15 mouse cellular contexts compared by ENCODE assay signal in genomic region chr6:50549051-50549450, GRCm38 (mm10).
"Had no signal": no experiment of that assay in that cellular context is flagged by ENCODE, and none has a peak within 500 bp of the region (broad histone marks: within the 10 kb centered on the region; RNA-seq: fewer than 3 reads in every experiment).

No protein-coding gene starts in this region.

- H3K9ac ChIP-seq: liver, embryonic 15.5 days; neural tube, embryonic 15.5 days; stomach, embryonic 15.5 days had no signal

- H3K4me2 ChIP-seq: liver, embryonic 11.5 days; liver, embryonic 15.5 days; neural tube, embryonic 15.5 days; stomach, embryonic 15.5 days had no signal

- H3K27me3 ChIP-seq: neural tube, embryonic 15.5 days; stomach, embryonic 15.5 days had no signal

- H3K9me3 ChIP-seq: limb, embryonic 10.5 days; liver, embryonic 15.5 days; midbrain, embryonic 10.5 days; neural tube, embryonic 15.5 days; stomach, embryonic 15.5 days had no signal

- H3K4me3 ChIP-seq: limb, embryonic 10.5 days; liver, embryonic 15.5 days; midbrain, embryonic 10.5 days; myocyte; neural tube, embryonic 15.5 days; stomach, embryonic 15.5 days had no signal

- DNase-seq: kidney, adult 2 months; kidney, postnatal 25 days; lung, adult 2 months; lung, postnatal 10 days; lung, postnatal 4 days; midbrain, embryonic 14.5 days; thymus, adult 18-20 months; thymus, postnatal 14 days had no signal

- H3K4me1 ChIP-seq: stomach, embryonic 15.5 days had no signal

- H3K36me3 ChIP-seq: limb, embryonic 10.5 days; liver, embryonic 15.5 days; midbrain, embryonic 10.5 days; neural tube, embryonic 15.5 days; stomach, embryonic 15.5 days had no signal

- H3K27ac ChIP-seq: limb, embryonic 10.5 days; liver, embryonic 15.5 days; midbrain, embryonic 10.5 days; neural tube, embryonic 15.5 days; stomach, embryonic 15.5 days had no signal
